Mouse (Mus musculus) intestine, postnatal 0 days (tissue): Measurements from ENCODE around the gene 4930452B06Rik. TPM values are rescaled to one million over a fixed set of nuclear protein-coding genes. Genes with fewer than 3 reads are reported as not detected.

ENCODE experiments used
- ATAC-seq: fragments of 200-750 bp; cut with Nextera tagmentation; 2 replicates; pipeline ENCODE4 v1.8.0; 2017; ENCODE audit warnings: mild to moderate bottlenecking, moderate TSS enrichment, moderate library complexity
- H3K27ac ChIP-seq: fragments of 300-500 bp; sonication (generic); 2 replicates; pipeline ENCODE4 v1.5.1; 2014; ENCODE audit warnings: mild to moderate bottlenecking, low read depth, low read length, moderate library complexity
- H3K27me3 ChIP-seq: fragments of 300-500 bp; sonication (generic); replicated peaks from 2 replicates; pipeline ENCODE4 v1.6.1; 2014; ENCODE audit warnings: low read length, mixed read lengths; ENCODE audit not compliant: control insufficient read depth, insufficient read depth
- H3K36me3 ChIP-seq: fragments of 300-500 bp; sonication (generic); 2 replicates; pipeline ENCODE4 v1.6.1; 2014; ENCODE audit warnings: mild to moderate bottlenecking, moderate library complexity; ENCODE audit not compliant: control insufficient read depth, insufficient read depth
- H3K4me1 ChIP-seq: fragments of 300-500 bp; sonication (generic); replicated peaks from 2 replicates; pipeline ENCODE4 v1.6.1; 2014; ENCODE audit warnings: antibody characterized with exemption, low read length, mixed read lengths; ENCODE audit not compliant: control insufficient read depth, insufficient read depth
- H3K4me2 ChIP-seq: fragments of 300-500 bp; sonication (generic); replicated peaks from 2 replicates; pipeline ENCODE4 v1.6.1; 2014; ENCODE audit warnings: low read depth, mild to moderate bottlenecking, moderate library complexity
- H3K4me3 ChIP-seq: fragments of 300-500 bp; sonication (generic); 2 replicates; pipeline ENCODE4 v1.5.1; 2014; ENCODE audit warnings: low read depth, low read length
- H3K9ac ChIP-seq: fragments of 300-500 bp; sonication (generic); 2 replicates; pipeline ENCODE4 v1.6.1; 2014; ENCODE audit warnings: mild to moderate bottlenecking, low read depth, low read length
- H3K9me3 ChIP-seq: fragments of 300-500 bp; sonication (generic); 2 replicates; pipeline ENCODE4 v1.6.1; 2016; ENCODE audit warnings: mixed run types; ENCODE audit not compliant: control insufficient read depth
- CTCF ChIP-seq: sonication (generic); IDR thresholded peaks from 2 replicates; pipeline ENCODE4 v1.5.1; 2016; ENCODE audit warnings: low read depth, mild to moderate bottlenecking, control low read depth, antibody characterized with exemption, moderate library complexity
- WGBS: fragments of 180-500 bp; shearing (Covaris S2); extraction: QIAGEN DNeasy Blood & Tissue Kit; methylation state at CpG from one replicate; pipeline ENCODE4 v1.1.7; 2014; 5-methylcytosine and 5-hydroxymethylcytosine counted together
- polyA plus RNA-seq: library from polyadenylated mRNA; unstranded; fragments of >200 nt; fragmentation: Nextera tagmentation; extraction: Ambion mirVana; gene quantifications from 2 replicates; pipeline ENCODE4 v1.2.1, GENCODE M21; 2015

4930452B06Rik gene
- polyA plus RNA-seq, 1 experiment from 2014 or later = 1.6 TPM

DNA sequence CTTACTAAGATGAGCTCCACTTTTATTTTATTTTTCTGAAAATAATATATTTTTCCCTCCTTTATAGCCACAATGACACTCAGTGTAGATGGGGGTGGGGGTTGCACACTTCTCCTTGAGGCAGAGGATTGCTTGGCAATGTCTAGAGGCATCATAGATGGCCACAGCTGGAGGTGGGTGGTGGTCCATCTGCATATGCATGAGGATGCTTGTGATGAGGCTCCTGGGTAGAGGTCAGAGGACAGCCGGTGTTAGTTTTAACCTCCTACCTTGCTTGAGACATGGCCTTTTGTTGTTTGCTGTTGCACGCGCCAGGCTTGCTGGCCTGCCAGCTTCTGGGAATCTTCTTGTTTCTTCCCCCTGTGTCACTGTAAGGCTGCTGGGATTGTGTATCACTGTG, 262.7 kb downstream of the 4930452B06Rik start:
- Histone ChIP-seq H3K36me3 (no peaks in the 10 kb centered on the region), H3K4me3 (no peak overlapping the region), H3K27me3 (no peaks in the 10 kb centered on the region), H3K4me2 (no peak overlapping the region), H3K4me1 (no peaks in the 10 kb centered on the region), H3K27ac (no peak overlapping the region), H3K9ac (no peak overlapping the region), H3K9me3 (no peaks in the 10 kb centered on the region)
- no peak for TF ChIP-seq CTCF
- ATAC-seq = no peak
- WGBS = 85% methylated on average over 3 of the region's 3 CpGs

DNA sequence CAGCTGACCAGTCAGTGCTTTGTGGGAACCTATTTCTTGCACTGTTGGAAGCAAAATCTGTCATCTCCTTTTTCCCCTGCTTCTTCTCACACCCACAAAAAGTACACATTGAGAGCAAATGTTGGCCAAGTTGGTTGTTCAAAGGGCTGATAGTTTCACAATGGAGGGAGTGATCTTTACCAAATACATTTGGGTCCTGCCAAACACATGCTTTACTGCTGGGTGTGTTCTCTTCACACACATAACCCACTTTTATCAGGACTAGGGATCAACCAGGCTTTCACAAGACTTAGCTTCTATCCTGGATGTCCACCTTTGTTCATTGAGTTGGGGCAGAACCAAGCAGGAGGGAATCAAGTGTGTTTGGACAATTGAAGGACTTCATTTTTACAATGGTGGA, 267.5 kb downstream of the 4930452B06Rik start:
- no peak for TF ChIP-seq CTCF
- Histone ChIP-seq H3K9me3 (no peaks in the 10 kb centered on the region), H3K4me3 (no peak overlapping the region), H3K4me1 (no peaks in the 10 kb centered on the region), H3K27ac (no peak overlapping the region), H3K36me3 (no peaks in the 10 kb centered on the region), H3K9ac (no peak overlapping the region), H3K27me3 (no peaks in the 10 kb centered on the region), H3K4me2 (no peak overlapping the region)
- no peak for ATAC-seq

DNA sequence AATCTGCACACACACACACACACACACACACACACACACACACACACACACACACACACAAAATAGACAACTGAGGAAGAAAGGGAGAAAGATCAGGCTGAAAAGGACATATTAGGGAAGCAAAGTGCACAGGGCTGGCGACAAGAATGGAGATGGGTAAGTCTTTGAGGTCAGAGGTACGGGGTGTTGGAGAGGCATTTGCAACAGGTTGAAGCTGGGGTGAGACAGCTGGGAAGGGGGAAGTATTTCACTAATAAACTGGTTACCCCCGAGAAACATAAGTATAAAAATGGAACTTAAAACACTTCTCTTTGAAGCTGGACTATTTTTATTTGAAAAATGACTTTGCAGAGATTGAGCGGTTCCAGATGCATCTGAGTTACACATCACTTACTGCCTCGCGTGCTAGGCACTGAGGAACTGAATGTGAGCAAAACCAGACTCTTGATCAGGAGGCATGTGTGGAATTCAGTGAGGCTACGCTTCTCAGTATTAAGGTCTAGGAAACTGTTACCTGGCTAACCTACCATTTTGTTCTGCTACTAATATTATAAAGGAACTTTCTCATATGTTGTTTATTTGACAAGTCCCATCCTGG, 270.3 kb downstream of the 4930452B06Rik start:
- Histone ChIP-seq H3K4me1 (no peaks in the 10 kb centered on the region), H3K27me3 (no peaks in the 10 kb centered on the region), H3K9ac (no peak overlapping the region), H3K9me3 (no peaks in the 10 kb centered on the region), H3K27ac (no peak overlapping the region), H3K36me3 (no peaks in the 10 kb centered on the region), H3K4me3 (no peak overlapping the region), H3K4me2 (no peak overlapping the region)
- no peak for ATAC-seq
- WGBS = 63% methylated on average over 7 of the region's 7 CpGs
- no peak for TF ChIP-seq CTCF

DNA sequence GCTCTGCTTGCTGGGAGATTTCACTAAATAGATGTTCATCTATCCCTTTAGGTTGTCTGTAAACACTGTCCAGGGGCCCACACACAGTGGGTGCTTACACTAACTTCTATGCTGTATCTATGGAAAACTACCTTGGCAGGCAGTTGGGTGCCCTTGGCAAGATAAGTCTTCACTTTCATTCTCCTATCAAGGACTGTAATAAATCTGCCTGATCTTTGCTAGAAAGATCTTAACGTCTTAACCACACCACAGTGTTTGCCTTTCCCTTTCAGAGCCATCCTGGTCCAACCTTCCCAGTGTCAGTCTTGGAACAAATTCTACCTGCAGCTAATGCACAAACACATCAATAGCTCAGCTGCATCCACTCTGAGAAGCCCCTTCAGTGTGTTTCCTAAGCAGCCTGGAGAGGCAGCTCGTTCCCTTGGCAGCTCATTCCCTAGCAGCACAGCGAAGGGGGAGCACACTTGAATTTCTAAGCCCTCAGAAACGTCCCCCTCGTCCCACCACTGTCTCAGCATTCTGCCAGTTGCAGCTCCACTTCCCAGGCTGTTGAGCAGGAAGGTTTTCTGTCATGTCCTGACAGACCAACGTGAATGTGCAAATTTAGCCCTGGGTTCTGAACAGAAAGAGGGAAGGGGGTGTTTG, 273.7 kb downstream of the 4930452B06Rik start:
- Histone ChIP-seq H3K4me3 (no peak overlapping the region), H3K36me3 (no peaks in the 10 kb centered on the region), H3K4me1 (no peaks in the 10 kb centered on the region), H3K27ac (no peak overlapping the region), H3K4me2 (no peak overlapping the region), H3K27me3 (no peaks in the 10 kb centered on the region), H3K9me3 (no peaks in the 10 kb centered on the region), H3K9ac (no peak overlapping the region)
- ATAC-seq = no peak
- no peak for TF ChIP-seq CTCF
- 51% methylated on average over 6 of the region's 6 CpGs for WGBS
